Mouse (Mus musculus) CH12.LX (cell line): ENCODE data around the gene Nfatc2. TPM values are rescaled to one million over a fixed set of nuclear protein-coding genes. Genes with fewer than 3 reads are reported as not detected.

Source experiments
- DNase-seq: peaks from one replicate; pipeline ENCODE4 v3.0.0-alpha.2; 2013; ENCODE audit errors: extremely low read depth
- H3K27ac ChIP-seq: 2 replicates; pipeline ENCODE4 v1.5.1; 2012; ENCODE audit warnings: low read depth, mild to moderate bottlenecking, control low read depth, moderate library complexity; ENCODE audit not compliant: insufficient read depth
- H3K27me3 ChIP-seq: replicated peaks from 2 replicates; pipeline ENCODE3; 2012; ENCODE audit warnings: inconsistent platforms
- H3K36me3 ChIP-seq, 2 experiments: replicated peaks in 1 of 2; 2 replicates each; pipeline versions ENCODE3 to v1.6.1; 2012; ENCODE audit warnings: inconsistent platforms in 1 of 2, low read length in 1 of 2, mild to moderate bottlenecking in 1 of 2, mixed read lengths in 1 of 2, moderate library complexity in 1 of 2; ENCODE audit not compliant: control insufficient read depth in 1 of 2, insufficient read depth in 1 of 2
- H3K4me1 ChIP-seq, 2 experiments: 2 replicates each; pipeline ENCODE4 v1.6.1; 2012; ENCODE audit warnings: inconsistent platforms in 1 of 2, moderate library complexity in 1 of 2; ENCODE audit not compliant: insufficient read depth in 2 of 2, control insufficient read depth in 1 of 2
- H3K4me2 ChIP-seq: 2 replicates; pipeline ENCODE4 v1.6.1; 2012; ENCODE audit warnings: low read depth, mild to moderate bottlenecking, control low read depth; ENCODE audit not compliant: poor library complexity, insufficient read depth, severe bottlenecking
- H3K4me3 ChIP-seq, 3 experiments: fragments of 150-350 bp in 1 of 3; sonication (generic) in 1 of 3; replicated peaks in 1 of 3; 2 replicates each; pipeline versions ENCODE3 to v1.5.1; 2011 to 2012; ENCODE audit warnings: low read depth in 2 of 3, low read length in 2 of 3, mild to moderate bottlenecking in 2 of 3, moderate library complexity in 2 of 3, control low read depth in 1 of 3, improper control_type of control experiment in 1 of 3, inconsistent platforms in 1 of 3, mixed read lengths in 1 of 3; ENCODE audit not compliant: poor library complexity in 1 of 3
- H3K79me2 ChIP-seq: replicated peaks from 2 replicates; pipeline ENCODE4 v1.6.1; 2012; ENCODE audit warnings: mild to moderate bottlenecking, moderate library complexity; ENCODE audit not compliant: control insufficient read depth, poor library complexity, insufficient read depth, severe bottlenecking; ENCODE audit errors: extremely low read depth
- H3K9ac ChIP-seq: 2 replicates; pipeline ENCODE4 v1.6.1; 2012; ENCODE audit warnings: low read depth, mild to moderate bottlenecking, control low read depth, moderate library complexity; ENCODE audit not compliant: insufficient read depth
- H3K9me3 ChIP-seq: replicated peaks from 2 replicates; pipeline ENCODE3; 2012; ENCODE audit warnings: low read length, inconsistent platforms, mixed read lengths
- BHLHE40 ChIP-seq: IDR thresholded peaks from 2 replicates; pipeline ENCODE4 v1.6.1; 2011; ENCODE audit warnings: mild to moderate bottlenecking, low read depth, low read length, improper control_type of control experiment
- CHD1 ChIP-seq: IDR thresholded peaks from 2 replicates; pipeline ENCODE4 v1.6.1; 2012; ENCODE audit warnings: low read depth, low read length, improper control_type of control experiment, inconsistent platforms
- CHD2 ChIP-seq: IDR thresholded peaks from 2 replicates; pipeline ENCODE4 v1.6.1; 2011; ENCODE audit warnings: low read length, improper control_type of control experiment
- CTCF ChIP-seq, 2 experiments: IDR thresholded peaks in 1 of 2; conservative IDR thresholded peaks in 1 of 2; 2 replicates each; pipeline ENCODE4 v1.5.1; 2011 to 2012; ENCODE audit warnings: low read depth in 2 of 2, low read length in 2 of 2, improper control_type of control experiment in 1 of 2, inconsistent platforms in 1 of 2, mild to moderate bottlenecking in 1 of 2, moderate library complexity in 1 of 2
- EP300 ChIP-seq: IDR thresholded peaks from 2 replicates; pipeline ENCODE4 v1.6.1; 2011; ENCODE audit warnings: low read length, improper control_type of control experiment
- ETS1 ChIP-seq: conservative IDR thresholded peaks from 2 replicates; pipeline ENCODE4 v1.6.1; 2012; ENCODE audit warnings: low read depth, mild to moderate bottlenecking, inconsistent platforms, low read length, improper control_type of control experiment, moderate library complexity
- HCFC1 ChIP-seq: IDR thresholded peaks from 2 replicates; pipeline ENCODE4 v1.6.1; 2012; ENCODE audit warnings: low read depth, mild to moderate bottlenecking, inconsistent platforms, low read length, improper control_type of control experiment
- JUN ChIP-seq: IDR thresholded peaks from 2 replicates; pipeline ENCODE4 v1.6.1; 2011; ENCODE audit warnings: low read depth, mild to moderate bottlenecking, low read length, improper control_type of control experiment, moderate library complexity; ENCODE audit not compliant: insufficient read depth
- KAT2A ChIP-seq: IDR thresholded peaks from 2 replicates; pipeline ENCODE4 v1.6.1; 2012; ENCODE audit warnings: low read length, improper control_type of control experiment, inconsistent platforms; ENCODE audit not compliant: insufficient replicate concordance
- MAFK ChIP-seq: IDR thresholded peaks from 2 replicates; pipeline ENCODE4 v1.6.1; 2011; ENCODE audit warnings: low read length, improper control_type of control experiment; ENCODE audit not compliant: insufficient replicate concordance
- MAX ChIP-seq: IDR thresholded peaks from 2 replicates; pipeline ENCODE4 v1.6.1; 2011; ENCODE audit warnings: low read length, improper control_type of control experiment
- MAZ ChIP-seq: IDR thresholded peaks from 2 replicates; pipeline ENCODE4 v1.6.1; 2012; ENCODE audit warnings: low read depth, mild to moderate bottlenecking, inconsistent platforms, low read length, improper control_type of control experiment, moderate library complexity
- MEF2A ChIP-seq: IDR thresholded peaks from 2 replicates; pipeline ENCODE4 v1.6.1; 2014; ENCODE audit warnings: low read depth, mild to moderate bottlenecking, inconsistent platforms, low read length, improper control_type of control experiment, borderline replicate concordance
- MYC ChIP-seq: IDR thresholded peaks from 2 replicates; pipeline ENCODE4 v1.6.1; 2011; ENCODE audit warnings: low read depth, mild to moderate bottlenecking, improper control_type of control experiment, low read length
- NELFE ChIP-seq: IDR thresholded peaks from 2 replicates; pipeline ENCODE4 v1.6.1; 2011; ENCODE audit warnings: low read depth, low read length, improper control_type of control experiment
- POLR2A ChIP-seq: IDR thresholded peaks from 2 replicates; pipeline ENCODE4 v1.6.1; 2011; ENCODE audit warnings: low read depth, mild to moderate bottlenecking, improper control_type of control experiment, low read length
- POLR2AphosphoS2 ChIP-seq: IDR thresholded peaks from 2 replicates; pipeline ENCODE4 v1.6.1; 2011; ENCODE audit warnings: low read depth, low read length, improper control_type of control experiment
- RCOR1 ChIP-seq: conservative IDR thresholded peaks from 2 replicates; pipeline ENCODE4 v1.6.1; 2012; ENCODE audit warnings: low read depth, mild to moderate bottlenecking, inconsistent platforms, low read length, improper control_type of control experiment
- SMC3 ChIP-seq: IDR thresholded peaks from 2 replicates; pipeline ENCODE4 v1.6.1; 2011; ENCODE audit warnings: low read depth, low read length, improper control_type of control experiment
- TBP ChIP-seq: conservative IDR thresholded peaks from 2 replicates; pipeline ENCODE4 v1.6.1; 2011; ENCODE audit warnings: low read depth, low read length, improper control_type of control experiment
- TCF12 ChIP-seq: IDR thresholded peaks from 2 replicates; pipeline ENCODE4 v1.6.1; 2014; ENCODE audit warnings: low read depth, mild to moderate bottlenecking, inconsistent platforms, low read length, improper control_type of control experiment
- UBTF ChIP-seq: IDR thresholded peaks from 2 replicates; pipeline ENCODE4 v1.6.1; 2012; ENCODE audit warnings: low read depth, mild to moderate bottlenecking, inconsistent platforms, low read length, improper control_type of control experiment, moderate library complexity
- ZC3H11A ChIP-seq: IDR thresholded peaks from 2 replicates; pipeline ENCODE4 v1.6.1; 2012; ENCODE audit warnings: low read depth, mild to moderate bottlenecking, inconsistent platforms, low read length, improper control_type of control experiment
- ZKSCAN1 ChIP-seq: IDR thresholded peaks from 2 replicates; pipeline ENCODE4 v1.6.1; 2012; ENCODE audit warnings: low read depth, inconsistent platforms, low read length, improper control_type of control experiment, borderline replicate concordance
- ZNF384 ChIP-seq: IDR thresholded peaks from 2 replicates; pipeline ENCODE4 v1.6.1; 2012; ENCODE audit warnings: low read depth, low read length, improper control_type of control experiment, inconsistent platforms
- dilution Hi-C: fragments of 300-500 bp; cut with MboI; formaldehyde crosslinking; loops from 2 replicates; pipeline ENCODE4 v1.14.3; 2020; ENCODE audit warnings: low sequenced_read_pairs; ENCODE audit not compliant: extremely low pct_unique_long_range_greater_than_20kb, extremely low pct_ligation_motif_present
- in situ Hi-C: fragments of 300-500 bp; cut with MboI; formaldehyde crosslinking; loops from 3 replicates; pipeline ENCODE4 v1.14.3; 2019; ENCODE audit warnings: low sequenced_read_pairs, low pct_ligation_motif_present, low pct_unique_long_range_greater_than_20kb, mixed read lengths
- polyA plus RNA-seq: library from polyadenylated mRNA; unstranded; fragments of >175 nt; gene quantifications from 2 replicates; pipeline ENCODE4 v1.2.1, GENCODE M21; 2012; ENCODE audit warnings: low read depth; ENCODE audit not compliant: insufficient read length
- total RNA-seq, 2 experiments: library from RNA; depleted of rRNA; stranded (reverse); fragments of 300-350 nt in 1 of 2; fragments of >200 nt in 1 of 2; gene quantifications; 2 replicates each; pipeline ENCODE4 v1.2.3; 2012 to 2014

Gene Nfatc2
- total and polyA plus RNA-seq, 3 experiments = 1.8 to 4.8 (median 3.6) TPM

GRCm38 (mm10) chr2:168625091-168625490 is 23.6 kb upstream of the Nfatc2 start:
- Histone ChIP-seq H3K9me3 (peaks cover 22% of the 10 kb centered on the region), H3K79me2 (no peaks in the 10 kb centered on the region), H3K36me3 (no peaks in the 10 kb centered on the region), H3K9ac (no peak overlapping the region), H3K4me3 (no peak overlapping the region), H3K4me2 (no peak overlapping the region), H3K4me1 (no peaks in the 10 kb centered on the region), H3K27me3 (no peaks in the 10 kb centered on the region), H3K27ac (no peak overlapping the region)
- no peak for DNase-seq
- in situ Hi-C loops = no loop called here
- dilution Hi-C loops = no loop called here
- TF ChIP-seq EP300 (no peak), ETS1 (no peak), MEF2A (no peak), MAZ (no peak), POLR2A (no peak), ZC3H11A (no peak), CHD1 (no peak), MAX (no peak), CHD2 (no peak), SMC3 (no peak), ZNF384 (no peak)

GRCm38 (mm10) chr2:168621111-168621802 is 19.8 kb upstream of the Nfatc2 start:
- Histone ChIP-seq H3K4me1 (peaks cover 0 to 4% of the 10 kb centered on the region in 2 experiments; a peak in 1 of 4 replicates), H3K27me3 (no peaks in the 10 kb centered on the region), H3K27ac (no peak overlapping the region), H3K36me3 (no peaks in the 10 kb centered on the region), H3K9me3 (peaks cover 22% of the 10 kb centered on the region), H3K4me2 (no peak overlapping the region), H3K79me2 (no peaks in the 10 kb centered on the region), H3K4me3 (no peak overlapping the region), H3K9ac (no peak overlapping the region)
- dilution Hi-C loops = no loop called here
- in situ Hi-C loops = no loop called here
- TF ChIP-seq BHLHE40 = no peak
- TF ChIP-seq UBTF = no peak
- TF ChIP-seq ZNF384 = no peak
- TF ChIP-seq JUN = no peak
- TF ChIP-seq POLR2AphosphoS2 = no peak
- TF ChIP-seq TBP = no peak
- no peak for TF ChIP-seq RCOR1
- no peak for TF ChIP-seq MAX
- TF ChIP-seq CTCF (conservative IDR thresholded peaks at IDR 0.05 in 1 of 2, IDR thresholded peaks at IDR 0.05 in 1 of 2; ENCODE audit: low read depth in 2 of 2, low read length in 2 of 2) = no peak
- no peak for TF ChIP-seq HCFC1
- no peak for TF ChIP-seq TCF12
- no peak for TF ChIP-seq ZKSCAN1
- TF ChIP-seq MAFK = no peak
- no peak for TF ChIP-seq NELFE
- no peak for TF ChIP-seq MYC
- no peak for TF ChIP-seq KAT2A
- no peak for DNase-seq
